8 mouse cellular contexts compared by ENCODE assay signal in the genomic region with DNA sequence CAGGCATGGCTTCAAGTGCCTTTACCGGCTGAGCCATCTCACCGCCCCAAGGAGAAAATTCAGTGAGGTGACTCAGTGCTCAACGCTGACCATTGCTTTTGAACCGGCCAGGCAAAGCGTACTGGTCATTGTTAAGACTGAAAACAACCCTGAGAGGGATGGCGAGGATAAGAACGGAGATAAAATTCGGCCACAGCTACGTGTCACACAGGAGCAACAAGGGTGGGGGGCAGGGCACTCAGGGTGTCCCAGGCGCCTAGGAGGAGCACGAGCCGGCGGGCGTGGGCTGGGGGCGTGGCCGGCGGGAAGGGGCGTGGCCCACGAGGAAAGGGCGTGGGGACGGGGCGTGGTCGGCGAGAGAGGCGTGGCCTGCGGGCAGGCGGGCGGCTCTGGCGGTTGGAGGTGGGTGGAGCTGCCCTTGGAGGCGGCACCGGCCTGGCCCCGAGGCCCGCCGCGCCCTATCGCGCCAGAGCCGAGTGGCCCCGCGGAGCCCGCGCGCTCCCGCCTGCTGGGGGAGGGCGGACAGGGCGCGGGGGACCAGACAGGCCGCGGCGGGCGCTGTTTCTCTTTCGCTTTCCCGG.
DNase-seq lines count a peak whose midpoint lies in the region; ATAC-seq and TF ChIP-seq lines count a peak whose summit lies in the region.

No protein-coding gene starts in this region.

- peak overlapping the region; percentile 65; the same call in 1 of the 2 replicates for H3K27ac ChIP-seq in hindbrain, postnatal 0 days
- no peak overlapping the region for H3K27ac ChIP-seq in left cerebral cortex, adult 2 months

- no peaks in the 10 kb centered on the region for H3K36me3 ChIP-seq in hindbrain, postnatal 0 days (ENCODE audit: insufficient read depth, low read length)

- TF ChIP-seq CTCF in hindbrain, postnatal 0 days (IDR thresholded peaks at IDR 0.05; ENCODE audit: low read depth) = no peak
- no peak; the same call in 1 of the 2 replicates for TF ChIP-seq CTCF in left cerebral cortex, adult 2 months (IDR thresholded peaks at IDR 0.05)

- H3K4me2 ChIP-seq in hindbrain, postnatal 0 days (ENCODE audit: low read depth, low read length) = peak overlapping the region; percentile 91

- H3K4me3 ChIP-seq in hindbrain, postnatal 0 days (ENCODE audit: low read length) = peak overlapping the region; percentile 84
- H3K4me3 ChIP-seq in left cerebral cortex, adult 2 months = peak overlapping the region; percentile 73

- intact Hi-C loops in left cerebral cortex, adult 2 months (cut with DNase I) = loop anchor here (5.0 kb wide), 1 partner anchor 97 kb away; no protein-coding TSS in a partner anchor

- under 1% methylated on average over 47 of the region's 53 CpGs for WGBS in hindbrain, postnatal 0 days

- peak overlapping the region; percentile 67 for H3K9ac ChIP-seq in hindbrain, postnatal 0 days (replicated peaks; ENCODE audit: low read length)

- H3K9me3 ChIP-seq in hindbrain, postnatal 0 days (ENCODE audit: low read length) = no peaks in the 10 kb centered on the region

- no peaks in the 10 kb centered on the region; the same call in 1 of the 2 replicates for H3K4me1 ChIP-seq in hindbrain, postnatal 0 days (ENCODE audit: insufficient read depth, low read length)

- peak; percentile 97 for ATAC-seq in hindbrain, postnatal 0 days
- peak; percentile 97 for ATAC-seq in megakaryocyte, adult 5-6 weeks (ENCODE audit: poor library complexity, severe bottlenecking)

- DNase-seq in T-cell, adult 2 months (ENCODE audit: low spot score) = peak; percentile 97
- DNase-seq in cerebellum, postnatal 36 days = peak; percentile 83 to 89
- peak; percentile 97 for DNase-seq in gastrocnemius, adult 18-20 months (ENCODE audit: low spot score)
- peak; percentile 86 for DNase-seq in hindbrain, postnatal 0 days (ENCODE audit: low spot score)
- DNase-seq in left cerebral cortex, adult 2 months (ENCODE audit: extremely low spot score in 1 of 2, low spot score in 2 of 2) = peak; percentile 88 to 92
- DNase-seq in right cerebral cortex, adult 2 months (ENCODE audit: low spot score in 2 of 2) = peak; percentile 78 to 84
- peak; percentile 96 for DNase-seq in urinary bladder, postnatal 14 days (ENCODE audit: low spot score)

- no peaks in the 10 kb centered on the region for H3K27me3 ChIP-seq in hindbrain, postnatal 0 days (ENCODE audit: insufficient read depth, low read length)
